Mouse (Mus musculus) forebrain, postnatal 0 days (tissue): ENCODE results near the gene Acsf2. TPM values are rescaled to one million over a fixed set of nuclear protein-coding genes. Genes with fewer than 3 reads are reported as not detected.

Source experiments
- ATAC-seq: fragments of 200-750 bp; cut with Nextera tagmentation; 2 replicates; pipeline ENCODE4 v1.8.0; 2017; ENCODE audit warnings: mild to moderate bottlenecking, moderate library complexity
- DNase-seq: peaks from one replicate; pipeline ENCODE4 v3.0.0-alpha.2; 2015
- H3K27ac ChIP-seq: fragments of 300-500 bp; sonication (generic); 2 replicates; pipeline ENCODE4 v1.5.1; 2014; ENCODE audit warnings: low read depth, mild to moderate bottlenecking, antibody characterized with exemption, low read length, moderate library complexity, mixed read lengths
- H3K27me3 ChIP-seq: fragments of 300-500 bp; sonication (generic); 2 replicates; pipeline ENCODE4 v1.6.1; 2014; ENCODE audit warnings: mild to moderate bottlenecking, low read length, mixed read lengths; ENCODE audit not compliant: insufficient read depth
- H3K36me3 ChIP-seq: fragments of 300-500 bp; sonication (generic); 2 replicates; pipeline ENCODE4 v1.6.1; 2014; ENCODE audit warnings: mild to moderate bottlenecking, moderate library complexity; ENCODE audit not compliant: insufficient read depth
- H3K4me1 ChIP-seq: fragments of 300-500 bp; sonication (generic); 2 replicates; pipeline ENCODE4 v1.6.1; 2014; ENCODE audit warnings: antibody characterized with exemption; ENCODE audit not compliant: insufficient read depth
- H3K4me2 ChIP-seq: fragments of 300-500 bp; sonication (generic); 2 replicates; pipeline ENCODE4 v1.6.1; 2014; ENCODE audit warnings: low read depth, mild to moderate bottlenecking, moderate library complexity
- H3K4me3 ChIP-seq: fragments of 300-500 bp; sonication (generic); 2 replicates; pipeline ENCODE4 v1.5.1; 2014; ENCODE audit warnings: low read depth, low read length, mixed read lengths
- H3K9ac ChIP-seq: fragments of 300-500 bp; sonication (generic); 2 replicates; pipeline ENCODE4 v1.6.1; 2014; ENCODE audit warnings: mild to moderate bottlenecking
- H3K9me3 ChIP-seq: fragments of 300-500 bp; sonication (generic); 2 replicates; pipeline ENCODE4 v1.6.1; 2016; ENCODE audit warnings: low read length
- CTCF ChIP-seq: sonication (generic); IDR thresholded peaks from 2 replicates; pipeline ENCODE4 v1.5.1; 2016; ENCODE audit warnings: antibody characterized with exemption, control low read depth, low read depth
- WGBS: fragments of 180-500 bp; shearing (Covaris S2); extraction: QIAGEN DNeasy Blood & Tissue Kit; methylation state at CpG from one replicate; pipeline ENCODE4 v1.1.7; 2014; 5-methylcytosine and 5-hydroxymethylcytosine counted together
- polyA plus RNA-seq: library from polyadenylated mRNA; unstranded; fragments of >200 nt; fragmentation: Nextera tagmentation; extraction: Ambion mirVana; gene quantifications from 2 replicates; pipeline ENCODE4 v1.2.1, GENCODE M21; 2015
- total RNA-seq: library from RNA; depleted of rRNA; stranded (reverse); fragments of >200 nt; gene quantifications from 2 replicates; pipeline ENCODE4 v1.2.3, GENCODE M21; 2014

Gene Acsf2
- total and polyA plus RNA-seq, 2 experiments from 2014 or later, result 1.6 to 4.3 TPM

DNA sequence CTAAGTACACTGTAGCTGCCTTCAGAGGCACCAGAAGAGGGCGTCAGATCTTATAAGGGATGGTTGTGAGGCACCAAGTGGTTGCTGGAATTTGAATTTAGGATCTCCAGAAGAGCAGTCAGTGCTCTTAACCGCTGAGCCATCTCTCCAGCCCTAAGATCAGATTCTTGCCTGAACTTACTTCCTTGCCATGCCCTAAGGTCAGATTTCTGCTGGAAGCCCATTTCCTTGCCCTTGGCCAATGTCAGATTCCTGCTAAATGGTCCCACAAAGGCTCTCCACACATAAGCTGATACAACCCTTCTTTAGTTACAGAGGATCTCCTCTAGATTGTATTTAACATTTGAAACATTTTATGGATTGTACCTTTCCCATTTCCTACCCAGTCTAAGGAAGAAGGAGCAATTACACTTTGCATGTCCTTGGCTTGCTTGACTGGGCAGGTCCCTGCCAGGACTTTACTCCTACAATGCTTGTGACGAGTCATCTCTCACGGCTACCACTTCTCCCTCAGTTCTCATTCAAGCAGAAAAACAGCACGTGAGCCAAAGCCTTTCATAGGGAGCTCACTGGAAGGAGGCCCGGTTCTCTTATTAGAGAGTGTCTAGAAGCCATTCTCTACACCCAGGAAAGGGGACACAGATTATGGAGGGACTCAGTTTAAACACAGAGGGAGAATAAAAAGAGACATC lies 19.2 kb upstream of the Acsf2 start:
- WGBS, result 34% methylated on average over 6 of the region's 6 CpGs
- no peak for DNase-seq

GRCm38 (mm10) chr11:94617646-94618045 lies 16.0 kb upstream of the Acsf2 start:
- Histone ChIP-seq H3K4me3 (no peak overlapping the region), H3K4me2 (no peak overlapping the region), H3K27ac (no peak overlapping the region), H3K36me3 (no peaks in the 10 kb centered on the region), H3K9ac (no peak overlapping the region), H3K4me1 (no peaks in the 10 kb centered on the region), H3K9me3 (no peaks in the 10 kb centered on the region), H3K27me3 (no peaks in the 10 kb centered on the region)
- WGBS, result 94% methylated on average over 2 of the region's 2 CpGs
- no peak for TF ChIP-seq CTCF
- ATAC-seq, result no peak
- DNase-seq, result no peak

More for the DNA sequence above, 19.2 kb upstream of the Acsf2 start:
- no peak for ATAC-seq
- Histone ChIP-seq H3K4me2 (no peak overlapping the region), H3K9ac (no peak overlapping the region), H3K27ac (no peak overlapping the region), H3K36me3 (no peaks in the 10 kb centered on the region), H3K4me3 (no peak overlapping the region), H3K9me3 (no peaks in the 10 kb centered on the region), H3K27me3 (no peaks in the 10 kb centered on the region), H3K4me1 (no peaks in the 10 kb centered on the region)
- no peak for TF ChIP-seq CTCF

GRCm38 (mm10) chr11:94615494-94615893 lies 13.8 kb upstream of the Acsf2 start:
- no peaks in the 10 kb centered on the region for H3K9me3 ChIP-seq
- H3K4me1 ChIP-seq, result no peaks in the 10 kb centered on the region
- ATAC-seq (no peak), DNase-seq (no peak)
- TF ChIP-seq CTCF, result no peak
- H3K4me2 ChIP-seq, result no peak overlapping the region
- 24% methylated on average over 4 of the region's 4 CpGs for WGBS
- H3K4me3 ChIP-seq, result no peak overlapping the region
- H3K9ac ChIP-seq, result no peak overlapping the region
- no peaks in the 10 kb centered on the region for H3K27me3 ChIP-seq
- no peak overlapping the region for H3K27ac ChIP-seq
- no peaks in the 10 kb centered on the region for H3K36me3 ChIP-seq

GRCm38 (mm10) chr11:94614603-94615002 lies 12.9 kb upstream of the Acsf2 start:
- DNase-seq (no peak), ATAC-seq (no peak)
- TF ChIP-seq CTCF, result no peak
- Histone ChIP-seq H3K9me3 (no peaks in the 10 kb centered on the region), H3K4me1 (no peaks in the 10 kb centered on the region), H3K9ac (no peak overlapping the region), H3K27me3 (no peaks in the 10 kb centered on the region), H3K4me2 (no peak overlapping the region), H3K36me3 (no peaks in the 10 kb centered on the region), H3K27ac (no peak overlapping the region), H3K4me3 (no peak overlapping the region)
- 74% methylated on average over 4 of the region's 4 CpGs for WGBS

- no peak for DNase-seq
- 61% methylated on average over 4 of the region's 4 CpGs for WGBS
- ATAC-seq, result no peak
These were observed 9.4 kb upstream of the Acsf2 start for GRCm38 (mm10) chr11:94610744-94611740.

GRCm38 (mm10) chr11:94602356-94602955 lies 785 bp upstream of the Acsf2 start:
- Histone ChIP-seq H3K9me3 (no peaks in the 10 kb centered on the region), H3K36me3 (no peaks in the 10 kb centered on the region), H3K4me2 (no peak overlapping the region), H3K9ac (no peak overlapping the region), H3K27me3 (no peaks in the 10 kb centered on the region), H3K4me1 (no peaks in the 10 kb centered on the region), H3K4me3 (no peak overlapping the region), H3K27ac (no peak overlapping the region)
- DNase-seq, result no peak
- ATAC-seq, result no peak
- no peak for TF ChIP-seq CTCF
- 69% methylated on average over 11 of the region's 11 CpGs for WGBS

More at GRCm38 (mm10) chr11:94610744-94611740, 9.4 kb upstream of the Acsf2 start:
- TF ChIP-seq CTCF, result no peak
- H3K9me3 ChIP-seq, result no peaks in the 10 kb centered on the region
- H3K27me3 ChIP-seq, result no peaks in the 10 kb centered on the region
- H3K4me3 ChIP-seq, result no peak overlapping the region
- no peaks in the 10 kb centered on the region for H3K4me1 ChIP-seq
- H3K9ac ChIP-seq, result no peak overlapping the region
- H3K27ac ChIP-seq, result no peak overlapping the region
- H3K36me3 ChIP-seq, result no peaks in the 10 kb centered on the region
- no peak overlapping the region for H3K4me2 ChIP-seq
